Mouse (Mus musculus) left cerebral cortex, adult 6 months (tissue): ENCODE results near the gene 2610028H24Rik. TPM values are rescaled to one million over a fixed set of nuclear protein-coding genes. Genes with fewer than 3 reads are reported as not detected.

ENCODE experiments used
- long read RNA-seq, 2 experiments: library from polyadenylated mRNA; unstranded; transcript quantifications; one replicate each; pipeline ENCODE4 v2.0.0; 2019 to 2020
- polyA plus RNA-seq: library from polyadenylated mRNA; unstranded; fragments of <200 nt; fragmentation: Nextera tagmentation; gene quantifications from 2 replicates; pipeline ENCODE4 v1.2.3, GENCODE M21; 2021

2610028H24Rik gene
- not detected in 2 replicates for polyA plus RNA-seq
- long read RNA-seq, experiment 1, partial matches to known transcripts: 0 of 1 reads
- long read RNA-seq, experiment 1, other reads (novel, unspliced or antisense): 1 of 1 reads
- long read RNA-seq, experiment 2: 0 reads

DNA sequence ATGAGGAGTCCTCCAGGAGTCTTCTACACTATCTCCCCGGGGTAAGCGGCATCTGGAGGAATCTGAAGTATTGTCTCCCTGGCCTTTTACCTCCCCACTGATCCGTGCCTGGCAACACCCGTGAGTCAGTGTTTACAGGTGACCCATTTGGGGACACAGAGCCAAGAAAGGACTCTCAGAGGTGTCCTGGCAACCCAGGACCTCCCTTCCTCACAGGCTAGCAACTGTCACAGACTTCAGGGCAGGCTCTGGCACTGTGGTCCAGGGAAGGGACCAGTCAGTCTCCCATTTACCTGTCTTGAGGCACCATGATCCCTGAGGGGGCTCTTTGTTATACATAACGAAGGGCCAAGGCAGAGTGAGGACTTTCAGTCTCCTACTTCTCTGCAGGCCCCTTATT lies at the start of gene 2610028H24Rik:
2610028H24Rik (plus strand) TSS at position 231 of the 400 bp plus-strand sequence.

DNA sequence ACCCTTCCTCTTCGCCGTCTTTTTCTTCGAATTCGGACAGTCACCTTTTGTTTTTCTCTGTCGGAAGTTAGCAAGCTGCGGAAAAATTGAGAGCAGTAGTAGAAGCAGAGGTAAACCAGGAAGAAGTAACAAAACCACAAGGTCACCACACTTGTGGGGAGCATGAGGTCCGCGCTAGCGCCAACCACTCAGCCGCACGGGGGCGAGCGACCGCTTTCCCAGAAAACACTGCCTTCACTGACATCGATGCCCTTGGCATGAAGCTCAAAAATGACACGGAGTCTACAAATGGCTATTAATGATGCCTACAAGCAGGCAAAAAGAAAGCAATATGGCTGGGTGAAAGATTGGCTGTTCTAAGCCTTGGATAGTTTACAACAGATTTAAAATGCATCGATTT lies 8.6 kb upstream of the 2610028H24Rik start, which contains the start of gene AC141477.1:
AC141477.1 (minus strand) TSS at position 164 of the 400 bp plus-strand sequence.

GRCm38 (mm10) chr10:76442178-76443088 lies 6.4 kb upstream of the 2610028H24Rik start, which contains the start of gene Pcnt:
TSS of gene Pcnt (minus strand) at chr10:76442786.

DNA sequence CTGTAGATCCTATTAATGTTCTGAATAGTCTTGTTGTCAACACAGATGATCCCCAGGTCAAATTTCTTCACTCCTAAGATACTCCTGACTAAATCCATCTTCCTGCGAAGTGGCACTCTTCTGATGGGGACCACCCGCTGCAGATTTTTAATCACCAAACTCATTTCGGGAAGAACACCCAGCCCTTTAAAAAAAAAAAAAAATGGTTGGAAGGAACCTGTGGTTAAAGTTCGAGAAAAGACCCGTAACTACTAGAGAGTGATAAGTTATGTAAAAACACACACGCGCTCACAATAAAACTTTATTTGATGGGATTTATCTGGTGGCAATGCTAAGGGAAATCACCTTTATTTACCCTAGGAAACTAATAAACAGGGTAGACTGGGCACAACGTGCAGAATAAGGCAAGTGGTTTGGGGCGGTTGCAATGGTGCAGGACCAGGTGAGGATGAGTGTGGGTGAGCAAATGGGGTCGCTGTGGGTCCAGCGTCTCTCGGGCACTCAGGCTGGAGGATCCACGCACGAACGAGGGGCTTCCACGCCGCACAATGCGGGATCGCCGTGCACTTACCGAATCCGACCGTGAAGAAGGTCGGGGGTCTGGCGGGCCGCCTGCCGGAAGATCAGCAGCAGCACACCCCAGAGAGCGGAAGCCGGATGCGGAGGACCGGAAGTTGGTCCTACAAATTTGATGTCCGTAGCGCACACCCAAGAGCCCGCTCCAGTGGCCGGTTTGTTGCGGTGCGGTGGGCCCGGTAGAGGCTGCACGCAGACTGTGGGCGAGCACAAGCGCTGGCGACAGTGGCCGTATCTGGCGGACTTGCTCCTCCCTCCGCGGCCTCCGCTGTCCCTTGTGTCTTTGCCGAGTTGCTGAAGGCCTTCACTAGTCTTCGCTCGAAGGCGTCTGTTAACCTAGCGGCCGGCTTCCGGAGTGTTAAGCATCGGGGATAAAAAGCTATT lies 19.6 kb downstream of the 2610028H24Rik start, which contains the start of the genes Mcm3ap and Ybey:
Mcm3ap (plus strand) TSS at position 725 of the 960 bp plus-strand sequence.
Ybey (minus strand) TSS at position 912 of the 960 bp plus-strand sequence.

Other genes starting within 250 kb of the 2610028H24Rik start
- gene Prmt2, start 211.2 kb upstream of the 2610028H24Rik start, polyA plus RNA-seq: 61.9 and 87.9 TPM in 2 replicates
- 138 and 155 TPM in 2 replicates for gene S100b, start 195.2 kb upstream of the 2610028H24Rik start, polyA plus RNA-seq
- gene Dip2a, start 103.8 kb upstream of the 2610028H24Rik start, polyA plus RNA-seq: 17.1 and 35.3 TPM in 2 replicates
- gene AC141477.1, start 8.6 kb upstream of the 2610028H24Rik start, polyA plus RNA-seq: not detected in 2 replicates
- 6.5 and 9.8 TPM in 2 replicates for gene Pcnt, start 6.3 kb upstream of the 2610028H24Rik start, polyA plus RNA-seq
- gene Mcm3ap, start 19.8 kb downstream of the 2610028H24Rik start, polyA plus RNA-seq: 34.4 and 39.8 TPM in 2 replicates
- 3.4 and 3.9 TPM in 2 replicates for gene Ybey, start 20.0 kb downstream of the 2610028H24Rik start, polyA plus RNA-seq
- 12.4 and 16.4 TPM in 2 replicates for gene Lss, start 82.5 kb downstream of the 2610028H24Rik start, polyA plus RNA-seq
- gene Spatc1l, start 113.2 kb downstream of the 2610028H24Rik start, polyA plus RNA-seq: not detected in 2 replicates
- gene Ftcd, start 126.6 kb downstream of the 2610028H24Rik start, polyA plus RNA-seq: 0.06 TPM in 1 of 2 replicates, not detected in the other
- 1.3 and 2.7 TPM in 2 replicates for gene Col6a2, start 174.5 kb downstream of the 2610028H24Rik start, polyA plus RNA-seq